Mouse (Mus musculus) embryo, embryonic 9.5 days (tissue): ENCODE results near the gene Zbtb8b.

Experiments
- DNase-seq: peaks from one replicate; pipeline ENCODE4 v3.0.0-alpha.2; 2017; ENCODE audit errors: extremely low spot score

Zbtb8b gene

GRCm38 (mm10) chr4:129376961-129377545 lies 63.6 kb downstream of the Zbtb8b start:
- peak; percentile 66 for DNase-seq

DNA sequence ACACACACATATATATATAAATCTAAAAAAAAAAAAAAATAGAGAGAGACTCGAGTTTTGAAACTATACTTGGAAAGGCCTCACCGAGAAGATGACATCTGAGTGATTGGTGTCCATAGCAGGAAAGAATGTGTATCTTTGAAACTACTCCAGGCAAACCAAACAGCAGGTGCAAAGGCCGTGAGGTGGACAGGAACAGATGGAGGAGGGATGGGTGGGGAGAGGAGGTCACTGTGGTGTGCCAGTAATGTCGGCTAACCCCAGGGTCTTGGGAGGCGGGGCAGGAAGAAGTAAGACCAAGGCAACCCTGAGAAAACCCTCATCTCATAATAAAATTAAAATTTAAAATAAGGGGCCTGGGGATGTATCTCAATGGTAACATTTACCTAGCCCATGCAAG lies 64.8 kb downstream of the Zbtb8b start:
- no peak for DNase-seq
